Mouse (Mus musculus): ENCODE data around the gene Csnk2b. TPM values are rescaled to one million over a fixed set of nuclear protein-coding genes. Genes with fewer than 3 reads are reported as not detected.

The Csnk2b gene
- polyA plus RNA-seq, 1 experiment = 179 TPM

Other genes with a start within 250 kb of the Csnk2b start
- gene Zbtb12, start 242.6 kb downstream of the Csnk2b start, polyA plus RNA-seq (2012; rRNA removed) = 7.5 and 8.8 TPM in 2 replicates
- gene Gm20547, start 240.0 kb downstream of the Csnk2b start, polyA plus RNA-seq (2012; rRNA removed) = 0.08 TPM in 1 of 2 replicates, not detected in the other
- 2.9 and 3.2 TPM in 2 replicates for gene C2, start 223.8 kb downstream of the Csnk2b start, polyA plus RNA-seq (2012; rRNA removed)
- gene Ehmt2, start 223.6 kb downstream of the Csnk2b start, polyA plus RNA-seq (2012; rRNA removed) = 268 and 290 TPM in 2 replicates
- 0.27 and 0.38 TPM in 2 replicates for gene Slc44a4, start 207.6 kb downstream of the Csnk2b start, polyA plus RNA-seq (2012; rRNA removed)
- 48.7 and 53.6 TPM in 2 replicates for gene Neu1, start 190.8 kb downstream of the Csnk2b start, polyA plus RNA-seq (2012; rRNA removed)
- 10.9 and 13.4 TPM in 2 replicates for gene Hspa1b, start 162.8 kb downstream of the Csnk2b start, polyA plus RNA-seq (2012; rRNA removed)
- 0.20 TPM in 1 of 2 replicates, not detected in the other for gene Gm20481, start 152.1 kb downstream of the Csnk2b start, polyA plus RNA-seq (2012; rRNA removed)
- gene Hspa1a, start 149.9 kb downstream of the Csnk2b start, polyA plus RNA-seq (2012; rRNA removed) = 13.8 and 14.6 TPM in 2 replicates
- 0.40 and 0.74 TPM in 2 replicates for gene Hspa1l, start 149.3 kb downstream of the Csnk2b start, polyA plus RNA-seq (2012; rRNA removed)
- 43.9 and 49.7 TPM in 2 replicates for gene Lsm2, start 140.2 kb downstream of the Csnk2b start, polyA plus RNA-seq (2012; rRNA removed)
- 48.2 and 55.1 TPM in 2 replicates for gene Vars, start 121.1 kb downstream of the Csnk2b start, polyA plus RNA-seq (2012; rRNA removed)
- 0.48 and 0.59 TPM in 2 replicates for gene Vwa7, start 105.5 kb downstream of the Csnk2b start, polyA plus RNA-seq (2012; rRNA removed)
- gene Sapcd1, start 94.0 kb downstream of the Csnk2b start, polyA plus RNA-seq (2012; rRNA removed) = 1.5 and 2.6 TPM in 2 replicates
- gene Msh5, start 75.3 kb downstream of the Csnk2b start, polyA plus RNA-seq (2012; rRNA removed) = 1.5 and 2.0 TPM in 2 replicates
- 26.4 and 28.5 TPM in 2 replicates for gene Clic1, start 72.1 kb downstream of the Csnk2b start, polyA plus RNA-seq (2012; rRNA removed)
- 40.8 and 42.8 TPM in 2 replicates for gene Ddah2, start 63.0 kb downstream of the Csnk2b start, polyA plus RNA-seq (2012; rRNA removed)
- not detected in 2 replicates for gene Ly6g6c, start 56.7 kb downstream of the Csnk2b start, polyA plus RNA-seq (2012; rRNA removed)
- gene Mpig6b, start 55.9 kb downstream of the Csnk2b start, polyA plus RNA-seq (2012; rRNA removed) = 0.04 TPM in 2 replicates
- 65.5 and 71.7 TPM in 2 replicates for gene Ly6g6e, start 45.2 kb downstream of the Csnk2b start, polyA plus RNA-seq (2012; rRNA removed)
- gene Ly6g6d, start 44.0 kb downstream of the Csnk2b start, polyA plus RNA-seq (2012; rRNA removed) = 2.3 and 2.9 TPM in 2 replicates
- 0.10 and 0.27 TPM in 2 replicates for gene Ly6g6f, start 36.4 kb downstream of the Csnk2b start, polyA plus RNA-seq (2012; rRNA removed)
- gene Abhd16a, start 32.8 kb downstream of the Csnk2b start, polyA plus RNA-seq (2012; rRNA removed) = 144 and 159 TPM in 2 replicates
- 0.38 TPM in 1 of 2 replicates, not detected in the other for gene Ly6g5c, start 13.8 kb downstream of the Csnk2b start, polyA plus RNA-seq (2012; rRNA removed)
- 1.2 and 2.0 TPM in 2 replicates for gene Ly6g5b, start 6.6 kb downstream of the Csnk2b start, polyA plus RNA-seq (2012; rRNA removed)
- gene Gpank1, start 598 bp downstream of the Csnk2b start, polyA plus RNA-seq (2012; rRNA removed) = 18.9 and 20.2 TPM in 2 replicates
- gene D17H6S53E, start 4.3 kb upstream of the Csnk2b start, polyA plus RNA-seq (2012; rRNA removed) = 8.2 and 9.1 TPM in 2 replicates
- gene Apom, start 10.0 kb upstream of the Csnk2b start, polyA plus RNA-seq (2012; rRNA removed) = 0.40 and 0.78 TPM in 2 replicates
- gene Bag6, start 13.1 kb upstream of the Csnk2b start, polyA plus RNA-seq (2012; rRNA removed) = 199 and 213 TPM in 2 replicates
- gene Prrc2a, start 42.8 kb upstream of the Csnk2b start, polyA plus RNA-seq (2012; rRNA removed) = 261 and 306 TPM in 2 replicates
- gene Aif1, start 54.0 kb upstream of the Csnk2b start, polyA plus RNA-seq (2012; rRNA removed) = 11.2 and 17.2 TPM in 2 replicates
- 14.3 and 20.7 TPM in 2 replicates for gene Lst1, start 66.4 kb upstream of the Csnk2b start, polyA plus RNA-seq (2012; rRNA removed)
- gene Ltb, start 72.4 kb upstream of the Csnk2b start, polyA plus RNA-seq (2012; rRNA removed) = 0.78 and 0.88 TPM in 2 replicates
- 0.11 and 0.14 TPM in 2 replicates for gene Tnf, start 80.0 kb upstream of the Csnk2b start, polyA plus RNA-seq (2012; rRNA removed)
- gene Lta, start 83.3 kb upstream of the Csnk2b start, polyA plus RNA-seq (2012; rRNA removed) = 0.06 and 0.17 TPM in 2 replicates
- not detected in 2 replicates for gene Gm16181, start 98.8 kb upstream of the Csnk2b start, polyA plus RNA-seq (2012; rRNA removed)
- gene Atp6v1g2, start 111.6 kb upstream of the Csnk2b start, polyA plus RNA-seq (2012; rRNA removed) = 665 and 695 TPM in 2 replicates
- 13.7 and 15.1 TPM in 2 replicates for gene Nfkbil1, start 113.7 kb upstream of the Csnk2b start, polyA plus RNA-seq (2012; rRNA removed)
- gene Ddx39b, start 119.7 kb upstream of the Csnk2b start, polyA plus RNA-seq (2012; rRNA removed) = 438 and 444 TPM in 2 replicates
- 66.1 and 69.2 TPM in 2 replicates for gene H2-D1, start 140.7 kb upstream of the Csnk2b start, polyA plus RNA-seq (2012; rRNA removed)
- 0.44 and 1.1 TPM in 2 replicates for gene H2-Q1, start 198.4 kb upstream of the Csnk2b start, polyA plus RNA-seq (2012; rRNA removed)
- 0.14 and 0.46 TPM in 2 replicates for gene H2-Q2, start 220.2 kb upstream of the Csnk2b start, polyA plus RNA-seq (2012; rRNA removed)

Measured in frontal cortex, adult 2 months (tissue).